Mouse (Mus musculus) forelimb bud, embryonic 11.5 days (tissue): Measurements from ENCODE around the gene Tarbp1.
"Not testable (repeated sequence)": the region's sequence is repeated elsewhere in the genome, so short reads cannot be mapped to it uniquely, and the experiment has no call there.

Experiments used
- DNase-seq: peaks from one replicate; pipeline ENCODE4 v3.0.0-alpha.2; 2012; ENCODE audit warnings: low read depth, low spot score

The Tarbp1 gene

DNA sequence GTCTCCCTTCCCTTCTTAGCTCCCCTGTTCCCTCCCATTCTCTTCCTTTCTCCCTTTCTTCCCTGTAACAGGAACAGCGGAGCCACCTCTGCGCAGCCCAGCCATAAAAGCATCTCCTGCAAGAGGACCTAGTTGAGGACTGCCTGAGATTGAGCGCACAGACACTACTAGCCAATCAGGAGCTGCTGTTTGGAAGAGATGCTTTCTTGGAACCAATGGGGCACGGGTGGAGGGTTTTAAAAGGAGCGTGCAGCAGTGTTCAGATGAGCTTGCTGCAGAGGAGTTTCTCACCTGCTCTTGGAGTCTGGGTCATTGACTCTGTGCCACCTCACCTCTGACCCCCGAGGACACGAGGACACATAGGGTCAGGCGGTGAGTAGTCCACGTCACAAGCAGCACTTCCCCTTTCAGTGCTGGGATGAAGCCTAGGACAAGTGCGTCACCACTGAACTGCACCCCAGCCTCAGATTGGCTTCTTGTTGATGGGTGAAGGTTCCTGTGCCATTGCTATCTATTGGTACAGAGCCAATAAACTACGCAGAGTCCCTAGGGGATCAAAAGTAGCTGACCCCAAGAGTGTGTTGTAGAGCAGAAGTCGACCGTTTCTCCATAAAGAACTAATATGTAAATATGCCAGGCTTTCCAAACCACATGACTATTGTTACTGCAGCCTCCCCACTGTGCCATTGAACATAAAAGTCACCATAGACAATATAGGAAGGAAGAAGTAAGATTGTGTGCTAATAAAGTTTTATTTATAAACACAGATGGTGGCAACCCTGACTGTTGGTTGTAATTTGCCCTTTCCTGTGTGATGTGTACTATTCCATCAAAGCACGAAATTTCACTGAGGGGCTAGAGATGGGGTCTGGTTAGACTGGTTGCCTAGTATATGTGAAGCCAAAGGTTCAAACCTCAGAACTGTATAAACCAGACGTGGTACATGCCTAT lies 19.6 kb upstream of the Tarbp1 start:
- no peak for DNase-seq

DNA sequence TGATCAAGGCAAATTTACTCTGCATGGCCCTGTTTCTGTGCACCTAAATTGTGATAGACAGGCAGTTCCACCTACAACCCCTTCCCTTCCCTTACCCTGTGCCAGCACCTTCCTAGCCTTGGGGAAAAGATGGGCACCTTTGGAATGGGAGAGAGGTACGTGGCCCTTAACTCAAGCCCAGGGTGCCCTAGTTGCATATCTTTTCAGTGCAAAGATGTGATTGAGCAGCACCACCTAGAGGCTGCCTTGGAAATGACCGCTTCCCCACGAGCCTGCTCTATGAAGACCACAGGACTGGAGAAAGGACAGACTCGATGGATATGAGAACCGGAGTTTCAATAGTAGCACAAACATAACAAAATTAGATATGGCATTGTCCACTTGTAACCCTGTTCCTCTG lies 8.1 kb upstream of the Tarbp1 start:
- DNase-seq, result peak; percentile 65

DNA sequence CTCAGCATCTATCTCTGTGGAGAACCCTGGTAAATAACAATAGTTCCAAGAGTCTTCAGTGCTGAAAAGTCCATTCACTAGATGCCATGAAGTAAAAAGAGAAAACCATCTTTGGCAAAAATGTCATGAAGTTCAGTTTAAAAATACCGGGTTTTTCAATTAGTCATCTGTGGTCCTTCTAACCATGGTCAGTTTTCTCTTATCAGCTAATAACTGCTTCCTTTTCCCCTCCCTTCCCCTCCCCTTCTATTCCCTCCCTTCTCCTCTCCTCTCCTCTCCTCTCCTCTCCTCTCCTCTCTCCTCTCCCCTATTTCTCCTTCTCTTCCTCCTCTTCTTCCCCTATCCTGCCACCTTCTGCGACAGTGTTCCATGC lies 7.5 kb upstream of the Tarbp1 start:
- no peak for DNase-seq

DNA sequence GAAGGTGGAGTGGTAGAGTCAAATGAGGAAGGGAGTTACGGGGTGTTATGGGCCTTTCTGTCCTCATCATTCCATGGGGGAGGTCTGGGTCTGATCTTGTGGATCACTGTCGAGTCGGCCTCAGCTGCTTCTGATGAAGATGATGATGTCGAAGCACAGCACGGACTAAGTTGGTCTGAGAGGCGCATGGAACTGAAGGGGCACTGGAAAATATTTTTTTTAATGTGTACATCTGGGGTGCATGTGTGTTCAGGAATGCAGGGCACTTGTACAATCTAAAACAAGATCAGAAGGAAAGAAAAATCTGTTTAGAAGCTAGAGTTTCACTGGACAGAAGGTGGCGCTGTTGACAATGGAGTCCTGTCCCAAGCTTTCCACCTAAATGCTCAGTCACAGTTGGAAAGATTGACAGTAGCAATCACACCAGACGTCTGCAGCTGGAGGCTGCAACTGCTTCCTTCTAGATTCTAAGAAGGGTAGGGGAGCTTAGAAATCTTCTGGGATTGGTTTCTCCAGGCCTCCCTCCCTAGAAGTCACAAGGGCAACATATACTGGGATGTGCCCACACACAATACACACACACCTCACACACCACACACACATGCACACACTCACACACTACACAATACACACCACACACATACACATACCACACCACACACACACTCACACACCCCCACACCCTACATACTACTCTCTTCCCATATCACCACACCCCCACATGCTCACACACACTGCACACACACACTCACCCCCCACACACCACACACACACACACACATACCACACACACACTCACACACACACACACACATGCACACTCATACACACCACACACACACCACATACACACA lies 6.9 kb upstream of the Tarbp1 start:
- peak; percentile 89 for DNase-seq

DNA sequence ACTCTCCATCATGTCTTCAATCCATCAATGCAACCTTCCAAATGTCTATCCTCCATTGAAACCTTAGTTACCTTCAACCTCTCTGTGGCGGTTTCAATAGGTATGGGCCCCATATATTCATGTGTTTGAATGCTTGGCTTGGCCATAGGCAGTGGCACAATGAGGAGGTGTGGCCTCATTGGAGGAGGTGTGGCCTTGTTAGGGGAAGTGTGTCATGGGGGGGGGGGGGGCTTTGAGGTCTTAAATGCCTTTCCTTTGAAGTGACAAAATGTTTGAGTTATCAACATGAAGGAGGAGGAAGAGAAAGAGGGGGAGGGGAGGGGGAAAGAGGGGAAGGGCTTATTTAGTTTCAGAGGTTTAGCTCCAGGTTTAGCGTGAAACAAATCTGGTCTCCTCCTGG lies 5.5 kb upstream of the Tarbp1 start:
- DNase-seq, result no peak

DNA sequence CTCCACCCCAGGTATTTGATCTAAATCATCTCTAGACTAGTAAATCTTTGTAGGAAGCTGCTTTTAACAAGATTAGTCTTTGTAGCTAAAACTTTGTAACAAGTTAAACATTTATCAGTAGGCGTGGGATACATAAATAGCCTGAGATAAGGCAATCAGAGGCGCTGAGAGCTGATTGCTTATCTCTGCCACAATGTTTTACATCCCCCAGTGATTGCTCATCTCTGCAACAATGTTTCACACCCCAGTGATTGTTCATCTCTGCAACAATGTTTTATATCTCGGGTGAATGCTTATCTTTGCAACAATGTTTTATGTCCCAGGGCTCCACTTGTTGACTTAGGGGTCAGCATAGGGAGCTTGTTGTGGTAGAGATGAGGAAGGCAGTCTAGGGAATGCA lies 3.8 kb upstream of the Tarbp1 start:
- no peak for DNase-seq

DNA sequence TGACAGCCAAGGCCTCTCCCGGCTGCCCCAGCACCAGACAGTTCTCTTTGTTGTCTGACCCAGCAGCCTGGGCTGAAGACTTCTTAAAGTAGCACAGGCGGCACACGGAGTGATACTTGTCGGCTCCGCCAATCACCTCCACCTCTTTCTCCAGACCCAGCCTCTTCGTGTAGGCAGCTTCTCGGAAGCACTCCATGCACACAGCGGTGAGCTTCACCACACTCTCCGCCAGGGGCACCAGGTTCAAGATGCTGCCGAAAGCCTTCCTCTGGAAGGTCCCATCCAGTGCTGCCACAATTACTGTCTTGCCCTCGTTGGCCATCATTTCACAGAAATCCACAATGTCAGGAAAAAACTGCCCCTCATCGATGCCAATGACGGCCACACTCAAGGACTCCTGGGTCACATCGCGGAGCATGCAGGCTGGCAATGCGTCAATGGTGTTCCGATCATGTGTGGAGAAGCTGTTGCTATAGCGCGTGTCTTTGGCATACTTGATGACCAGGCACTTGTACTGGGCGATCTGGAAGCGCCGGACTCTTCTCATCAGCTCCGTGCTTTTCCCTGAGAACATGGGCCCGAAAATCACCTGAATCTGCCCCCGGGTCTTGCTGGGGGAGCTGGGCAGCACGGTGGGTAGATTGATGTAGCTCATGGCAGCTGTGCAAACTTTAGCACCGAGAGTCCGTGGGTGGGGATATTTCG lies 1.4 kb upstream of the Tarbp1 start:
- DNase-seq, result not testable (repeated sequence)

DNA sequence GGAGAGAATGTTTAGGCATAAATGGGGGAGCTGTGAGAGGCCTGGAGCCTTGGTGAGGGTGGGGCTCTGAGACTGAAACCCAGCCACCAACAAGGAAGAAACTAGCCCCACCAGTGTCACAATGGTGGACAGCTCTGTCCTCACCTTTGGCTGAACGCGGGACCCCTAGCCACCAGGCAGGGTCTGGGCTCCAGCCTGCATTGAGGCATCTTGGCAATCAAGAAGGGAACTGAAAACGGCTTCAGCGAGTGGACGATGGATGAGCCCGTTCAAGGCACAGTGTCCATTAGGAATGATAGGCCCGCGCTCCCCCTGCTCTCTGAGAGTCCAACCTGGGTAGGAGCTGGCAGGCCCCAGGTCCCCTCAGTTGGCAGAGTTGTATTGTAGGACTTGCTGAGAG lies 873 bp upstream of the Tarbp1 start:
- DNase-seq, result not testable (repeated sequence)

DNA sequence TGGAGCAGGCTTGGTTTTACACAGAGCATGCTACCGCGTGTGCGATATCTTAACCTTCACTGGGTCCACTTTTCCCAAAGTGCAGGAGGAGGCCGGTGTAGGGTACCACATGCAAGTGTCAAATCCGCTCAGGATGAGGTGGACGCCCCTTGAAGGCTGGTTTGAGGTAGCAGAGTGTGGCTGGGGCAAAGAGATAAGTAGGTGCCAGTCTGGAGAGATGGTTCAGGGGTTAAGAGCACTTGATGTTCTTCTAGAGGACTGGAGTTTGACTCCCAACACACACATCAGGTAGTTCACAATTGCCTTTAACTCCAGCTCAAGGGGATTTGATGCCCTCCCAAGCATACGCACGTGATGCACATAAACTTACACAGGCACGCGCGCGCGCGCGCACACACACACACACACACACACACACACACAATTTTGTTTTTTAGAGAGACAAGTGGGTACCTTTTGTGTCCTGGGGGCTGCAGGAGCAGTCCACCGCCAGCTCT lies 1.0 kb downstream of the Tarbp1 start:
- peak; percentile 34 for DNase-seq

DNA sequence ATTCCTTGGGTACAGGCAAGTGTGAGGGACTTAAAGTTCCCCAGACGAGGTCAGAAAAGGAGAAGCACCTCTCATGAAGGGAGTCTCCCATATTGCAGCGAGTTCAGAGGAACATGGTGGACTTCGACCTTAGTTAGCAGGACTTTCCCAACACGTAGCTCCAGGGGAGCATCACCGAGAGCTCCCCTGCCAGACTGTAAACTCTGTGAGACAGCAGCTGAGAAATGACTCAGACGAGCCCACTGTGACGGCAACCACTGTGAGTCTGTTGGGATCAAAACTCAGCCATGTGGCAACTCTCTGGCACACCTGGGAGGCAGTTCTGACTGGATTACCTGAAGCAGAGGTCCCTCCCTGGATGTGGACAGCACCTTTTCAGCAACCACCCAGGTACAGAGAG lies 10.8 kb downstream of the Tarbp1 start:
- no peak for DNase-seq

DNA sequence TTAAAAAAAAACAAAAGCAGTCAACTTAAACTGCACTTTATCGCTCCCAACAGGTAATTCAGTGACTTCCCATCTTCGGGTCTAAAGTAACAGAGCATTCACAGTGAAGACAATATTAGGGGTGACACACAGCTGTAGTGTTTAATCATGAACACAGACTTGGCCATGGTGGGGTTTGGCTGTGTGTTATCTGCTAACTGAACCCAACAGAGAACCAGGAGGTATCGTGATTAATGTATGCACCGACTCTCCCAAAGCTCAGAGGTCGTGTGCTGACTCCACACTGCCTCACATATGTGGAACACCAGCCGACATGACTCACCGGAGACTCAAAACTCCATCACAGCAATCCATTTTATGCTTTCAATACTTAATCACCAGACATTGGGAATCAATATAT lies 13.1 kb downstream of the Tarbp1 start:
- DNase-seq, result no peak

DNA sequence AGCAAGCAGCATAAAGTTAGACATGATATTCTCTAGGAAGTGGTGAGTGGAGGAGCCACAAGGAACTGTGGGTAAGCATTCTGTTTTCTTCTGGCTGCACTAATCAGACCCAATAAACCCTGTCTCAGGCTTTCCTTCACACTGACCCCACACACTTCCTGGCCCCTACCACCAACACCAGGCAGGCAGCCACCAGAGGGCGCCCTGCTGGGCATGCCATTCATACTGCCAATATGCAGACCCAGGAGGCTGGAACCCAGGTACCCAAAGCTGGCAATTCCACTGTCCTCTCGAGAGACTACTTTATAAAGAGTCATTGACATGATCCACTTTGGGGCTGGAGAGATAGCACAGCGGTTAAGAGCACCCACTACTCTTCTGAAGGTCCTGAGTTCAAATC lies 14.6 kb downstream of the Tarbp1 start:
- DNase-seq, result no peak

DNA sequence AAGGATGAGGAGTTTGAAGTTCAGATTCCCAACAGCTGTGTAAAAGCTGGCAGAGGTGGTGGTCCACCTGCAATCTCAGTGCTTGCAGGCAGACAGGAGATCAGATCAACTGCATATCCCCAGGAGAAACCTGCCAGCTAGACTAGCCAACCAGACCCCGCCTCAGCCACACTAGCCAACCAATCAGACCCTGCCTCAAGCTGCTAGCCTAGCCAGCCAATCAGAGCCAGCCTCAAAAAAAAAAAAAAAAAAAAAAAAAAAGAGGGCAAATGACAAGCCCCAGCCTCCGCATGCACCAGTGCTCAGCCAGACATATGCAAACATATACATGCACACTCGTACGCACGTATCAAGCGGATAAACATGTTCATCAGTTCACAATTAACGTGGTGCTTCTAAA lies 19.5 kb downstream of the Tarbp1 start:
- DNase-seq, result peak; percentile 6

DNA sequence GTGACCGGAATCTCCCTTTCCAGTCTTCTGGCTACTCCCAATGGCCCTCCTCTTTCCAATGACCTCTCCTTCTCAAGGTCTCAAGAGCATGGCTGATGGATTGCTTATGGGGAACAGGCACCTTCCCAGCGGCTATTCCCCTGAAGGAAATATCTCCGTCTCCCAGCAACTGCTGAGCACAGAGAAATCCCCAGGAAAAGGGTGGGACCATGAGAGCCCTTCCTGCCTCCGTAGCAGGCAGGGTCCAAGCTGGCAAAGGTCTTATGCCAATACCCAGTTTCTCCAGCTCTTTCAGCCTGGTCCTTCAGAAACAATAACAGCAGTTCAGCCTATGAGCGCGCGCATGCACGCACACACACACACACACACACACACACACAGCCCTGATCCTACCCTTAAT lies 23.7 kb downstream of the Tarbp1 start:
- no peak for DNase-seq

DNA sequence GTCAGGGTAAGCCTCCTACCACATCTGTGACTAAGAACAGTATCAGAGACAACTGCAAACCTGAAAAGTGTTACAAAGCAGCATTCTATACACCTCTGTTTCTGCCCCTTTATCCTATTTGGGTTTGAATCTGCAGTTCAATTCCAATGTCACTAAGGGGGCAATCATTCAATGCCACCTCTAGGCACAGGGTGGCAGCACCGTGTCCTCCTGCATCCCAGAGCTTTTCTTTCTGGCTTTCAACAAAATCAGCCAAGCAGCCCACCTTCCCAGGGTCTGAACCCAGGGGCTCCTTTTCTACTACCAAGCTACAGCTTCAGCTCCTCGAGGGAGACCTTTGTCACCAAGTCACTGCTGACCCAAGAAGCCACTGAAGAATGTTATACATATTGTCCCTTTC lies 35.9 kb downstream of the Tarbp1 start:
- no peak for DNase-seq

DNA sequence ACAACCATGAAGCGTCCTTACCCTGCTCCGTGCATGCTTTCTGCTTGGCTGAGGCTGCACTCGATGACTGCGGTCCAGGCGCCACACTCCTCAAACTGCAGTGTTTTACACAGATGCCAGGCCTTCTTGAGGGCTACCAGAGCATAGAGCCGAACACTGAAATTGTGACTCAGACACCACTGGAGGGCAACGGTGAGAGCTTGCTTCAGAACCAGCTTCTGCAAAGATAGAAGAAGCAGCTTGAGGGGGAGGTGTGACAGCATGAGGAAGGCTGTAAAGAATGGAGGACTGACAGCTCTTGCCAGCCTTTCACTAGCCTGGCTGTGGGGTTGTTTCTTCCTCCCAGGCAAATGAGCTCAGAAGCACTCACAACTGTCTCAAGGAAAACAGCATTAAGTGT lies 41.0 kb downstream of the Tarbp1 start:
- DNase-seq, result no peak

DNA sequence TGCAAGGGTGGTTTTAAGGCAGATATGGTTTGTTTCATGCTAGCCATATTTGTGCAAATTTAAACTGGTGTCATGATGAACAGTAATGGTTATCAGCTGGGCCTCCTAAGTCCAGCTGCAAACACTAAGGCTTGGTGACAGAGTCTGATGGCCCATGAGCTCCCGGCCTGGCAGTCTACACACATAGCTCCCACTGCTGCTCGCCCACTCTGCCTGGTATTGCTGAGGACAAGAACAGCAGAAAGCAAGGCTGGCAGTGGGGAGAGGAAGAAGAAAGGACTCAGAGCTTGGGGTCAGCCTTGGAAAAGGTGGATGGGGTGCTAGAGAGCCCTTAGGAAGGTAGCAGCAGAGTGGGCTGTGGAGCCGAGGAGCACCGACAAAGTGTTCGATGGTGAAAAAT lies 45.2 kb downstream of the Tarbp1 start:
- DNase-seq, result no peak

DNA sequence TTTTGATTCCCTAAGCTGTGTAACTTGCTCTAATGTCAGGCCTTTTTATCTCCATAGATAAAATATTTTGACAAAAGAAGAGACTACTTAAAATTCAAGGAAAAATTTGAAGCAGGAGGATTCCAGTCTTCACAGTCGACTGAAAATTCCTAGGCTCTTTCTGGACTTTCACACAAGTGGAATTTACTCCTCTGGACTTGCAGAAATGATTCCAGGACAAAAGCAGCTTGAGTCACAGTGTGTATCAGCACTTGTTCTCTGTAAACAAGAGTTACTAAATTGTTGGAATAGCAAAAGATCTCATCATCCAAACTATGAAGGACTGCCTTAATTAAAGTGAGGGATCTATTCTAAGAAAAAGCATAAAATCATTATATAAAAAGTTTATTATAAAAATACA lies 49.9 kb downstream of the Tarbp1 start:
- DNase-seq, result no peak

DNA sequence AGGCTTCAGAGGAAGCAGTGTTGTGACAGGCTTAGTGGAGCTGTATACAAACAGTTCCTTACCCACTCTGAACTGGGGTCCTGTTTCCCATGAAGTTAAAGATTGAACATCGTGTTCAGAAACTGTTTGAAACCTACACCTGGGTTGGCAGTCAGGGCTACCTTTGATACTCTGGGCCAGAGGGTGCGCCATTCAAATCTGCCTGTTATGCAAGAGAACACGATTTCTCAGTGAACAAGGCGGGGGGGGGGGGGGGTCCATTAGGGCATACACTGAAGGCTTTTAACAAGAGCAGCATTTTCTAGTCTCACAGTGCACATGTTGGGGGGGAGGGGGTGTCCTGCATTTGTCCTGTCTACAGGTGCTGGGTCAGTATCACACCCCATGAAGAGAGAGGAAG lies 50.7 kb downstream of the Tarbp1 start:
- DNase-seq, result no peak

DNA sequence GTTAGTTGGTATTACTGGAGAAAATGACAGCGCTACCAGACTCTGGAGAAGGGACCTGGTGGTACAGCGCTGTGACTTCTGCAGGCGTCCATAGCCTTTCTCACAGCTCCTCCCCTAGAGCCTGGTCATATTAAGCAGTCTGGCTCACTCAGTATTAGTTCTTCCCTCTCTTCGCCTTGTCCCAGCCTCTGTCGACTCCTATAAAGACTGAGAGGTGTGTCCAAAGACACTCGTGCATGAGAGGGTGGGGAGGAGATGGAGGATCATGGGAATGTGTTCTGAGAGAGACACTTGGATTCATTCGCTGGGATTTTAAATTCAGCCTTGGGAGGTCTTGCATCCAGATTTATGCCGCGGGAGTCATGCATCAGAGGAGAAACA lies 52.0 kb downstream of the Tarbp1 start:
- DNase-seq, result peak; percentile 3

DNA sequence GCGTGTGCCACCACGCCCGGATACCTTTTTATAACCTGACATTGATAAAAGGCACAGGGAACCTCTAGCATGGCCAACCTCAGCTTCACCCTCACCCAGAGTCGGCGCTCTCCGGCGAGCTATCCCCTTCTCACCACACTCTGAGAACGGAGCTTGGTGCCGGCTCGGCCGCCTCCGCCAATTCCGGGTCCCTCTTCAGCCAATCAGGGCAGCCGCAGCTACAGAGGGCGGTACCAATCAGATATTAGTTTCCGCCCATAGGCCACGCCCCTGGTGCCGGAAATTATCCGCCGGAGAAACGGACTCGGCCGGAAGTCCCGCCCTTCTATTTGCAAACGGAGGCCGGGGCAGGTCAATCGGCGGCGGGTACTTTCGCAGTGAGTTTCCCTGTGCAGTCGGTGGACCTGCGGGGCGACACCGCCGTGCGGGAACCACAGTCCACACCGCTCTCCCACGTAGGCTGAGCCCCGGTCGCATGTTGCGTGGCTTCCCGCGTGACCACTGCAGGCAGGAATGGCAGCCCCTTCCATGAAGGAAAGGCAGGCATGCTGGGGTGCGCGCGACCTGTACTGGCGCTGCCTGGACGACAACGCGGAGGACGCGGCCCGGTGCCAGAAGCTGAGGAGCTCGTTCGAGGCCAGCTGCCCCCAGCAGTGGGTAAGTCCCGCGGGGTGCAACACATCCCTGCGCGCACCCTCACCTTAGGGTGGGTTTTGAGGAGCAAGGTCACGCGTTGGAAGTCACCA lies 52.5 kb downstream of the Tarbp1 start, which contains the start of gene Coa6:
Coa6 (plus strand) TSS at position 342 of the 746 bp plus-strand sequence.
- DNase-seq, result peak; percentile 95
